Mouse (Mus musculus) C2C12 (cell line): ENCODE results near the gene Usp21.

Experiments
- CEBPB ChIP-seq: IDR thresholded peaks from one replicate; pipeline ENCODE4 v1.6.1; 2011; ENCODE audit warnings: low read depth, mild to moderate bottlenecking, control low read depth, moderate library complexity
- CTCF ChIP-seq: IDR thresholded peaks from one replicate; pipeline ENCODE4 v1.5.1; 2011; ENCODE audit not compliant: control insufficient read depth, insufficient read depth, insufficient read length
- FOSL1 ChIP-seq: IDR thresholded peaks from one replicate; pipeline ENCODE4 v1.8.0; 2011; ENCODE audit warnings: mild to moderate bottlenecking, low read length; ENCODE audit not compliant: poor library complexity, insufficient read depth, severe bottlenecking
- MAX ChIP-seq: IDR thresholded peaks from one replicate; pipeline ENCODE4 v1.6.1; 2011; ENCODE audit warnings: mild to moderate bottlenecking, control low read depth
- MYOG ChIP-seq: IDR thresholded peaks from one replicate; pipeline ENCODE4 v1.6.1; 2011; ENCODE audit not compliant: control insufficient read depth, insufficient read length; ENCODE audit errors: extremely low read depth
- USF1 ChIP-seq: IDR thresholded peaks from one replicate; pipeline ENCODE4 v1.6.1; 2011; ENCODE audit warnings: low read depth, mild to moderate bottlenecking, control low read depth, moderate library complexity

DNA sequence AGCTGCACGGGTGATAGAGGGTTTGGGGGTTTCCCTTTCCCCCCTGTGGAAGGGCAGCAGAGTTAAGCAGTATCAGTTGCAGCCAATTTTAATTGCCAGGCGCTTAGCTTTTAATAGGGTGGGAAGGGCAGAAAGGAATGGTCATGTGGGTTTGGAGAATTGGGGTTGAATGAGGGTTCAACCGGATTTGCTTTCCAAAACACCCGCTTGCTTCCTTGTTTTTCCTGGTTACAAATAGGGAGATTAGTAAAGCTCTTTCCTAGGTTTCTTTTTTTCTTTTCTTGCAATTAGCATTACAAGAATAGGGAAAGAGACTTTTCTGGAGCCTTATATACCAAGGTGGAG, 42.4 kb upstream of the Usp21 start:
- TF ChIP-seq CTCF (no peak), CEBPB (no peak), MYOG (no peak), FOSL1 (no peak), USF1 (peak; percentile 34), MAX (no peak)
